Comparison of ENCODE assay signal across 20 mouse cellular contexts in genomic region chr8:114076701-114077100, GRCm38 (mm10). TPM values are rescaled to one million over a fixed set of nuclear protein-coding genes. Genes with fewer than 3 reads are reported as not detected.
DNase-seq lines count a peak whose midpoint lies in the region; ATAC-seq and TF ChIP-seq lines count a peak whose summit lies in the region.
"Had no signal": no experiment of that assay in that cellular context is flagged by ENCODE, and none has a peak within 500 bp of the region (broad histone marks: within the 10 kb centered on the region; RNA-seq: fewer than 3 reads in every experiment).

No protein-coding gene starts in this region.

- no peak for DNase-seq in forebrain, embryonic 11.5 days (ENCODE audit: low spot score)
- peak; percentile 53 for DNase-seq in brain, embryonic 14.5 days (ENCODE audit: low read depth)
- DNase-seq in layer of hippocampus, adult 8-10 months (ENCODE audit: low spot score in 2 of 2), result peak; percentile 11 to 15
- DNase-seq in right cerebral cortex, postnatal 25 days, result peak; percentile 40
- DNase-seq in cerebellum, postnatal 25 days, result no peak
- DNase-seq in ovary, postnatal 36 days (ENCODE audit: low spot score), result no peak
- DNase-seq: adrenal gland, adult 2 months; cerebellum, adult 8-10 months; gastrocnemius, postnatal 25 days; kidney, postnatal 4 days; retina, postnatal 1 day; thymus, postnatal 25 days had no signal

- no peaks in the 10 kb centered on the region for H3K27me3 ChIP-seq in forebrain, embryonic 16.5 days (replicated peaks; ENCODE audit: control insufficient read depth, insufficient read depth, low read length)
- no peaks in the 10 kb centered on the region for H3K27me3 ChIP-seq in forebrain, embryonic 11.5 days (ENCODE audit: control insufficient read depth, insufficient read depth, low read length)
- H3K27me3 ChIP-seq: CH12.LX; embryonic facial prominence, embryonic 13.5 days; hindbrain, embryonic 12.5 days; lung, embryonic 15.5 days; midbrain, embryonic 12.5 days had no signal

- WGBS in forebrain, embryonic 16.5 days, result 80% methylated on average over 5 of the region's 5 CpGs
- WGBS in forebrain, embryonic 11.5 days, result 90% methylated on average over 5 of the region's 5 CpGs

- H3K36me3 ChIP-seq in forebrain, embryonic 16.5 days (ENCODE audit: control insufficient read depth, insufficient read depth), result no peaks in the 10 kb centered on the region
- H3K36me3 ChIP-seq in forebrain, embryonic 11.5 days (ENCODE audit: control insufficient read depth, insufficient read depth, low read length), result no peaks in the 10 kb centered on the region
- H3K36me3 ChIP-seq: embryonic facial prominence, embryonic 13.5 days; hindbrain, embryonic 12.5 days; limb, embryonic 10.5 days; lung, embryonic 15.5 days; midbrain, embryonic 12.5 days had no signal

- H3K4me1 ChIP-seq in forebrain, embryonic 16.5 days (replicated peaks; ENCODE audit: control insufficient read depth, insufficient read depth, low read length), result peaks cover 7% of the 10 kb centered on the region
- no peaks in the 10 kb centered on the region for H3K4me1 ChIP-seq in forebrain, embryonic 11.5 days (replicated peaks; ENCODE audit: control insufficient read depth, insufficient read depth, low read length)
- H3K4me1 ChIP-seq: embryonic facial prominence, embryonic 13.5 days; limb, embryonic 10.5 days; lung, embryonic 15.5 days had no signal

- no peak overlapping the region for H3K27ac ChIP-seq in forebrain, embryonic 16.5 days (ENCODE audit: low read length)
- no peak overlapping the region for H3K27ac ChIP-seq in forebrain, embryonic 11.5 days (ENCODE audit: low read depth, low read length)
- H3K27ac ChIP-seq: embryonic facial prominence, embryonic 13.5 days; hindbrain, embryonic 12.5 days; limb, embryonic 10.5 days; lung, embryonic 15.5 days; midbrain, embryonic 12.5 days had no signal

- no peak for TF ChIP-seq POLR2A in brain, embryonic 14.5 days (IDR thresholded peaks at IDR 0.05; ENCODE audit: borderline replicate concordance, extremely low read depth, insufficient read depth, insufficient read length, poor library complexity, severe bottlenecking)

- H3K9ac ChIP-seq in forebrain, embryonic 16.5 days (replicated peaks; ENCODE audit: low read depth, low read length), result no peak overlapping the region
- no peak overlapping the region for H3K9ac ChIP-seq in forebrain, embryonic 11.5 days (ENCODE audit: low read length)
- H3K9ac ChIP-seq: embryonic facial prominence, embryonic 13.5 days; hindbrain, embryonic 12.5 days; lung, embryonic 15.5 days; midbrain, embryonic 12.5 days had no signal

- TF ChIP-seq CTCF in brain, embryonic 14.5 days (IDR thresholded peaks at IDR 0.05; ENCODE audit: borderline replicate concordance, extremely low read depth, insufficient read depth, insufficient read length), result no peak

- no peak overlapping the region for H3K4me2 ChIP-seq in forebrain, embryonic 16.5 days (ENCODE audit: low read length)
- no peak overlapping the region for H3K4me2 ChIP-seq in forebrain, embryonic 11.5 days (ENCODE audit: low read depth, low read length, severe bottlenecking)
- H3K4me2 ChIP-seq: embryonic facial prominence, embryonic 13.5 days; hindbrain, embryonic 12.5 days; liver, embryonic 11.5 days; lung, embryonic 15.5 days; midbrain, embryonic 12.5 days had no signal

- H3K4me3 ChIP-seq in forebrain, embryonic 16.5 days (replicated peaks; ENCODE audit: low read length), result no peak overlapping the region
- no peak overlapping the region for H3K4me3 ChIP-seq in forebrain, embryonic 11.5 days (ENCODE audit: low read depth, low read length)
- H3K4me3 ChIP-seq: embryonic facial prominence, embryonic 13.5 days; hindbrain, embryonic 12.5 days; limb, embryonic 10.5 days; lung, embryonic 15.5 days; midbrain, embryonic 12.5 days had no signal

- no peaks in the 10 kb centered on the region for H3K9me3 ChIP-seq in forebrain, embryonic 16.5 days (ENCODE audit: control insufficient read depth, low read length)
- H3K9me3 ChIP-seq in forebrain, embryonic 11.5 days (ENCODE audit: control insufficient read depth, low read length), result no peaks in the 10 kb centered on the region
- H3K9me3 ChIP-seq: embryonic facial prominence, embryonic 13.5 days; hindbrain, embryonic 12.5 days; limb, embryonic 10.5 days; lung, embryonic 15.5 days; midbrain, embryonic 12.5 days had no signal

- ATAC-seq in forebrain, embryonic 16.5 days, result peak; percentile 66; the same call in 1 of the 2 replicates
- ATAC-seq in forebrain, embryonic 11.5 days (replicated peaks; ENCODE audit: low FRiP score), result no peak

RNA-seq across cellular contexts. Expression of gene Nudt7, which starts 56.7 kb away (rescaled TPM):
- polyA plus RNA-seq in forebrain, embryonic 16.5 days (2015; fragmentation: Nextera tagmentation; extraction: Ambion mirVana), result 2.6 and 3.2 TPM in 2 replicates
- polyA plus RNA-seq in forebrain, embryonic 11.5 days (2014; fragmentation: Nextera tagmentation; extraction: Ambion mirVana), result 9.5 and 10.6 TPM in 2 replicates
- 3.5 and 3.7 TPM in 2 replicates for polyA plus RNA-seq in brain, embryonic 14.5 days (2012; rRNA removed)
- 1 to 10 TPM; 4.3 to 6.9 (median 5.1) TPM for total RNA-seq in layer of hippocampus, adult 8-10 months (2022)

Comparison
In these comparisons a context has a peak if more than half of its experiments do, and no peak if none do; other contexts are left out.
1. DNase-seq: peak in brain, embryonic 14.5 days (single experiment), layer of hippocampus, adult 8-10 months (2 of 2) and right cerebral cortex, postnatal 25 days (single experiment); none in forebrain, embryonic 11.5 days (single experiment), cerebellum, postnatal 25 days (0 of 2) and ovary, postnatal 36 days (single experiment).